Mouse (Mus musculus) lung, adult 10 weeks (tissue): ENCODE results near the gene Siglecf. TPM values are rescaled to one million over a fixed set of nuclear protein-coding genes. Genes with fewer than 3 reads are reported as not detected.

Experiments used
- polyA plus RNA-seq: library from polyadenylated mRNA; stranded (reverse); fragments of 350-450 nt; fragmentation: Illumina TruSeq; extraction: RNeasy Lipid Tissue Mini Kit (QIAGEN cat#74804); gene quantifications from one replicate; pipeline ENCODE4 v1.2.3, GENCODE M21; 2014; ENCODE audit warnings: low read depth, low replicate concordance; ENCODE audit not compliant: insufficient read depth

Gene Siglecf
- polyA plus RNA-seq = 8.8 TPM

DNA sequence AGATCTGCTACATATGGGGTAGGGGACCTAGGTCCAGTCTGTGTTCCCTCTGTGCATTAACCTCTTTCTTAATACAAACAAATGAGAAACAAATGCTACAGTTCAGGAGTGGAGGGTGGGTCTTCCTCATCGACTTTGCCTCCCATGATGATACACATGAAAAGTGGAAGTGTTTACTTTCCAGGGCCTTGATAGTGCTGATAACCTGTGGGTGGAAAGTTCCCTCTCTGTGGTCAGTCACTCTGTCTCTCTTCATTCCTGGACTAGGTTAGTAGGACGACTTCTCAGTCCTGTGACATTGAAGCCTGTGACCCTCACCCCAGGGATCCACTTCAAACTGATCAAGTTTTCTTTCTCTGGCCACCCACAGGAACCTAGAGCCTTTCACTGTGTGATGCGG, at the start of gene Siglecf:
Gene Siglecf (plus strand): TSS at position 188 of the 400 bp plus-strand sequence.

DNA sequence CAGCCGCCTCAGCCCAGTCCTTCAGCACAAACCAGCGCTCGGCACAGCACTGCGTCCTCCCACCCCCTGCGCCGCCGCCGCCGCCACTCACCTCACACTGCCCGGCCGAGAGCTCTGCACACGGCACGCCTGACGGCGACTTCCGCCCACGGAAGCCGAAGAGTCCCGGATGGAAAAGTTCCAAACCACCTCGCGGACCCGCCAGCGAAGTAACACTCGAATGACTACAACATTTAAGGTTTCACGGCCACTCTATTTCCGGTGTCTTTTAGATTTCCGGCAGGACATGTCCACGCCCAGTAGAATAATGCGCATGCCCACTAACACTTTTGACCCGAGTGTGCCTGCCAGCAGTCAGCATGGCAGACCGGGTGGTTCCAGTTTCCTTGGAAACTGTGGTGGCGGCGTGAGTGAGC, 38.1 kb upstream of the Siglecf start, which contains the start of gene Zfp715:
Gene Zfp715 (minus strand): TSS at position 282 of the 416 bp plus-strand sequence.

GRCm38 (mm10) chr7:43408131-43408553, 57.0 kb downstream of the Siglecf start, which contains the start of gene Siglecg:
TSS of gene Siglecg (plus strand) at chr7:43408204.

Other genes with a start within 250 kb of the Siglecf start
- gene Zfp936, start 237.1 kb upstream of the Siglecf start, polyA plus RNA-seq = not detected
- 9.2 TPM for gene Zfp715, start 38.0 kb upstream of the Siglecf start, polyA plus RNA-seq
- gene Siglecg, start 56.9 kb downstream of the Siglecf start, polyA plus RNA-seq = 6.0 TPM
- gene Lim2, start 76.3 kb downstream of the Siglecf start, polyA plus RNA-seq = not detected
- 26.8 TPM for gene Nkg7, start 85.7 kb downstream of the Siglecf start, polyA plus RNA-seq
- not detected for gene Cldnd2, start 89.4 kb downstream of the Siglecf start, polyA plus RNA-seq
- gene Etfb, start 92.7 kb downstream of the Siglecf start, polyA plus RNA-seq = 277 TPM
- 0.43 TPM for gene Gm45233, start 92.8 kb downstream of the Siglecf start, polyA plus RNA-seq
- gene Vsig10l, start 111.8 kb downstream of the Siglecf start, polyA plus RNA-seq = 1.2 TPM
- gene Iglon5, start 138.7 kb downstream of the Siglecf start, polyA plus RNA-seq = 0.22 TPM
- not detected for gene 4931406B18Rik, start 154.6 kb downstream of the Siglecf start, polyA plus RNA-seq
- gene Cd33, start 193.1 kb downstream of the Siglecf start, polyA plus RNA-seq = 3.8 TPM
- gene Zfp658, start 210.9 kb downstream of the Siglecf start, polyA plus RNA-seq = 1.9 TPM
- gene Zfp719, start 228.3 kb downstream of the Siglecf start, polyA plus RNA-seq = 3.3 TPM